Mouse (Mus musculus): ENCODE measurements around the gene Edc3. TPM values are rescaled to one million over a fixed set of nuclear protein-coding genes. Genes with fewer than 3 reads are reported as not detected.

The Edc3 gene
- polyA plus RNA-seq, 1 experiment from 2014 or later = 27.7 TPM

DNA sequence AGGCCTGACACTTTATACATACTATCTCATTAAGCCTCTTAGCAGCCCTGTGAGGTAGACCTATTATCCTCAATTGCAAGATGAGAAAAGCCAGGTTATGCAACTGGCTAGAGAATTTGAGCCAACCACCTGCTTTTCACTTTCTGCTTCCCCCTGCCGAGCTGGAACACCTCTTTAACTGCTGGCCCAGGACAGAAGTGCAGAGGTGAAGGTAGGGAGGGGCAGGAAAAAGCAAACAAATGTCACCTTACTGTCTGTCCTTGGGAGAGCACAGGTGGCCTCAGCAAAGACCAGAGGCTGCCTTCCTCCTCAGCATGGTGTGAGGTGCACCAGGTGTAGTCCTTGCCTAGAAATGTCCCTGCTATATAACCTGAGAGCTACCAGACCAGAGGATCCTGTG, 40.1 kb upstream of the Edc3 start:
- H3K27me3 ChIP-seq (ENCODE audit: control insufficient read depth, insufficient read depth, low read length) = no peaks in the 10 kb centered on the region
- ATAC-seq (ENCODE audit: low FRiP score, low TSS enrichment) (no peak), DNase-seq (no peak)
- H3K27ac ChIP-seq (replicated peaks; ENCODE audit: low read depth, low read length) = no peak overlapping the region
- no peaks in the 10 kb centered on the region for H3K9me3 ChIP-seq (ENCODE audit: control insufficient read depth, low read length)
- H3K4me1 ChIP-seq (ENCODE audit: control insufficient read depth, insufficient read depth, low read length) = no peaks in the 10 kb centered on the region
- H3K4me2 ChIP-seq (ENCODE audit: low read length) = no peak overlapping the region
- H3K9ac ChIP-seq (replicated peaks; ENCODE audit: low read length) = no peak overlapping the region
- no peak overlapping the region for H3K4me3 ChIP-seq (replicated peaks; ENCODE audit: low read depth, low read length)
- no peaks in the 10 kb centered on the region for H3K36me3 ChIP-seq (ENCODE audit: control insufficient read depth, insufficient read depth, low read length)
- WGBS = 47% methylated on average over 1 of the region's 1 CpGs

- DNase-seq (no peak), ATAC-seq (ENCODE audit: low FRiP score, low TSS enrichment) (no peak)
- Histone ChIP-seq H3K9me3 (ENCODE audit: control insufficient read depth, low read length) (no peaks in the 10 kb centered on the region), H3K4me1 (ENCODE audit: control insufficient read depth, insufficient read depth, low read length) (no peaks in the 10 kb centered on the region), H3K27ac (replicated peaks; ENCODE audit: low read depth, low read length) (no peak overlapping the region), H3K27me3 (ENCODE audit: control insufficient read depth, insufficient read depth, low read length) (no peaks in the 10 kb centered on the region), H3K9ac (replicated peaks; ENCODE audit: low read length) (no peak overlapping the region), H3K36me3 (ENCODE audit: control insufficient read depth, insufficient read depth, low read length) (no peaks in the 10 kb centered on the region), H3K4me3 (replicated peaks; ENCODE audit: low read depth, low read length) (no peak overlapping the region), H3K4me2 (ENCODE audit: low read length) (no peak overlapping the region)
- 84% methylated on average over 3 of the region's 3 CpGs for WGBS
These were observed 38.8 kb upstream of the Edc3 start for GRCm38 (mm10) chr9:57669566-57669965.

DNA sequence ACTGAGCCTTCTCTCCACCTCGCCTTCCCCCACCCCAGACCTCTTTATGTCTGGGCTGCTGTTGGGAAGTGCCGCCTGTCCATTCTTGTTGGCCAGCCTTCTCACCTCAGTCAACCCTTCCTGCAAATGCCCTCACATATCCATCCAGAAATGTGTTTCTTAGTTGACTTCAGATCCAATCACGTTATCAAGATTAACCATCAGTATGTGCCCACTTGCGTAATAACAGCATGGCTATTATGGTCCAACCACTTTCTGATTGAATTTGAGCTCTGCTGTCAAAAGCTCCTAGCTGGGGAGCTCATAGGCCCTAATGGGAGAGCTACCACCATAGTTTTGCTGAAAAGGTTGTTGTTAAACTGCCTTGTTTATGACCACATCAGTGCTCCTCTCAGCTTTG, 37.3 kb upstream of the Edc3 start:
- Histone ChIP-seq H3K4me2 (ENCODE audit: low read length) (no peak overlapping the region), H3K4me3 (replicated peaks; ENCODE audit: low read depth, low read length) (no peak overlapping the region), H3K27ac (replicated peaks; ENCODE audit: low read depth, low read length) (no peak overlapping the region), H3K9me3 (ENCODE audit: control insufficient read depth, low read length) (no peaks in the 10 kb centered on the region), H3K36me3 (ENCODE audit: control insufficient read depth, insufficient read depth, low read length) (no peaks in the 10 kb centered on the region), H3K27me3 (ENCODE audit: control insufficient read depth, insufficient read depth, low read length) (no peaks in the 10 kb centered on the region), H3K4me1 (ENCODE audit: control insufficient read depth, insufficient read depth, low read length) (no peaks in the 10 kb centered on the region), H3K9ac (replicated peaks; ENCODE audit: low read length) (no peak overlapping the region)
- no peak for ATAC-seq (ENCODE audit: low FRiP score, low TSS enrichment)
- WGBS = 89% methylated on average over 4 of the region's 4 CpGs
- no peak for DNase-seq

DNA sequence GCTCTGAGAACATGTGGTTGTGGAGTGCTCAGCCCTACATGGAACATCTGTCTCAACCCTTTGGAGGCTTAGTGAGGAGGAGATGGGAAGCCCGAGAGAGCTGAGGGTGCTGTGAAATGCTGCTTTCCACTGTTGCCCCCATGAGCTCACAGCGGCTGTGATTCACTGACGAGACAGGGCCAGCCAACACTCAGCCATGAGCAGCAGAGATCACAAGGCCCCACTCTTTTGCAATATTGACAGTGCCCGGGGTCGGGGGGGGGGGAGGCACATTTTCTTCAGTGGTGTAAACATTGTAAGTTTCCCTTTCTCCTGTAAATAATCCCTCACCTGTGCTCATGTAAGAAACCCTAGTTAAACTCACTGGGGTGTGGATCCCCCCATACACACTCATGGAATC, 36.8 kb upstream of the Edc3 start:
- no peaks in the 10 kb centered on the region for H3K9me3 ChIP-seq (ENCODE audit: control insufficient read depth, low read length)
- no peak overlapping the region for H3K4me2 ChIP-seq (ENCODE audit: low read length)
- no peak overlapping the region for H3K4me3 ChIP-seq (replicated peaks; ENCODE audit: low read depth, low read length)
- no peak overlapping the region for H3K27ac ChIP-seq (replicated peaks; ENCODE audit: low read depth, low read length)
- no peaks in the 10 kb centered on the region for H3K36me3 ChIP-seq (ENCODE audit: control insufficient read depth, insufficient read depth, low read length)
- DNase-seq (no peak), ATAC-seq (ENCODE audit: low FRiP score, low TSS enrichment) (no peak)
- H3K4me1 ChIP-seq (ENCODE audit: control insufficient read depth, insufficient read depth, low read length) = no peaks in the 10 kb centered on the region
- H3K9ac ChIP-seq (replicated peaks; ENCODE audit: low read length) = no peak overlapping the region
- no peaks in the 10 kb centered on the region for H3K27me3 ChIP-seq (ENCODE audit: control insufficient read depth, insufficient read depth, low read length)
- 88% methylated on average over 5 of the region's 5 CpGs for WGBS

GRCm38 (mm10) chr9:57681411-57681810, 26.9 kb upstream of the Edc3 start:
- DNase-seq (no peak), ATAC-seq (ENCODE audit: low FRiP score, low TSS enrichment) (no peak)
- H3K4me3 ChIP-seq (replicated peaks; ENCODE audit: low read depth, low read length) = no peak overlapping the region
- H3K4me2 ChIP-seq (ENCODE audit: low read length) = no peak overlapping the region
- H3K27me3 ChIP-seq (ENCODE audit: control insufficient read depth, insufficient read depth, low read length) = no peaks in the 10 kb centered on the region
- H3K9me3 ChIP-seq (ENCODE audit: control insufficient read depth, low read length) = no peaks in the 10 kb centered on the region
- H3K4me1 ChIP-seq (ENCODE audit: control insufficient read depth, insufficient read depth, low read length) = no peaks in the 10 kb centered on the region
- WGBS = 81% methylated on average over 10 of the region's 10 CpGs
- no peaks in the 10 kb centered on the region for H3K36me3 ChIP-seq (ENCODE audit: control insufficient read depth, insufficient read depth, low read length)
- H3K9ac ChIP-seq (replicated peaks; ENCODE audit: low read length) = no peak overlapping the region
- H3K27ac ChIP-seq (replicated peaks; ENCODE audit: low read depth, low read length) = no peak overlapping the region

DNA sequence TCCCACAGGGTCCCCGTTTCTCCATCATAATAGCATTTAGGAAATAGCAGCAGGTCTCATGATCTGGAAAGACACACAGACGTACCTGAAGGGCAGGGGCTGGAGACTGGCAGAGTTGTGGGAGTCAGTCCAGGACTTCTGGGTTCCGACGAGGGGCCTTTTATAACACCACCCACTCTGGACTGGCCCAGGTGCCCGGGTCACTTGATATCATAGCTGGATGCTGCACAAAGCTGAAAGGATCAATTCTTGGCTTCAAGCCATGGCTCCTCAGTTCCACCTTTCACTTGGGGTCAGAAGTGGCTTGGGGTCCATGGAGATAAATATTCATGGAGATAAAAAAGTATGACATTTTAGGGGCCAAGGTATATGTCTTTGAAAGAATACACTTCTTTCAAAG, 24.8 kb upstream of the Edc3 start, which contains the start of gene Cyp1a2:
Gene Cyp1a2 (minus strand): TSS at position 184 of the 400 bp plus-strand sequence.
- H3K36me3 ChIP-seq (ENCODE audit: control insufficient read depth, insufficient read depth, low read length) = no peaks in the 10 kb centered on the region
- no peaks in the 10 kb centered on the region for H3K4me1 ChIP-seq (ENCODE audit: control insufficient read depth, insufficient read depth, low read length)
- DNase-seq = no peak
- no peak for ATAC-seq (ENCODE audit: low FRiP score, low TSS enrichment)
- H3K27me3 ChIP-seq (ENCODE audit: control insufficient read depth, insufficient read depth, low read length) = no peaks in the 10 kb centered on the region
- no peak within 1 kb of the TSS for H3K4me3 ChIP-seq (replicated peaks; ENCODE audit: low read depth, low read length)
- H3K9me3 ChIP-seq (ENCODE audit: control insufficient read depth, low read length) = no peaks in the 10 kb centered on the region
- WGBS = 78% methylated on average over 5 of the region's 5 CpGs
- H3K27ac ChIP-seq (replicated peaks; ENCODE audit: low read depth, low read length) = no peak within 1 kb of the TSS
- no peak within 1 kb of the TSS for H3K4me2 ChIP-seq (ENCODE audit: low read length)
- no peak within 1 kb of the TSS for H3K9ac ChIP-seq (replicated peaks; ENCODE audit: low read length)

GRCm38 (mm10) chr9:57686011-57686410, 22.3 kb upstream of the Edc3 start:
- Histone ChIP-seq H3K27ac (replicated peaks; ENCODE audit: low read depth, low read length) (no peak overlapping the region), H3K36me3 (ENCODE audit: control insufficient read depth, insufficient read depth, low read length) (no peaks in the 10 kb centered on the region), H3K4me1 (ENCODE audit: control insufficient read depth, insufficient read depth, low read length) (no peaks in the 10 kb centered on the region), H3K9me3 (ENCODE audit: control insufficient read depth, low read length) (no peaks in the 10 kb centered on the region), H3K4me2 (ENCODE audit: low read length) (no peak overlapping the region), H3K9ac (replicated peaks; ENCODE audit: low read length) (no peak overlapping the region), H3K27me3 (ENCODE audit: control insufficient read depth, insufficient read depth, low read length) (no peaks in the 10 kb centered on the region), H3K4me3 (replicated peaks; ENCODE audit: low read depth, low read length) (no peak overlapping the region)
- DNase-seq = no peak
- no peak for ATAC-seq (ENCODE audit: low FRiP score, low TSS enrichment)
- 90% methylated on average over 5 of the region's 5 CpGs for WGBS

GRCm38 (mm10) chr9:57687751-57688150, 20.6 kb upstream of the Edc3 start, which contains the start of gene Cyp1a1:
Gene Cyp1a1, plus strand, starts transcription at chr9:57687928.
- H3K4me3 ChIP-seq (replicated peaks; ENCODE audit: low read depth, low read length) = no peak within 1 kb of the TSS
- DNase-seq = no peak
- H3K9me3 ChIP-seq (ENCODE audit: control insufficient read depth, low read length) = no peaks in the 10 kb centered on the region
- H3K27me3 ChIP-seq (ENCODE audit: control insufficient read depth, insufficient read depth, low read length) = no peaks in the 10 kb centered on the region
- H3K9ac ChIP-seq (replicated peaks; ENCODE audit: low read length) = no peak within 1 kb of the TSS
- H3K36me3 ChIP-seq (ENCODE audit: control insufficient read depth, insufficient read depth, low read length) = no peaks in the 10 kb centered on the region
- WGBS = 82% methylated on average over 2 of the region's 2 CpGs
- H3K4me1 ChIP-seq (ENCODE audit: control insufficient read depth, insufficient read depth, low read length) = no peaks in the 10 kb centered on the region
- no peak within 1 kb of the TSS for H3K27ac ChIP-seq (replicated peaks; ENCODE audit: low read depth, low read length)
- no peak for ATAC-seq (ENCODE audit: low FRiP score, low TSS enrichment)
- H3K4me2 ChIP-seq (ENCODE audit: low read length) = no peak within 1 kb of the TSS

DNA sequence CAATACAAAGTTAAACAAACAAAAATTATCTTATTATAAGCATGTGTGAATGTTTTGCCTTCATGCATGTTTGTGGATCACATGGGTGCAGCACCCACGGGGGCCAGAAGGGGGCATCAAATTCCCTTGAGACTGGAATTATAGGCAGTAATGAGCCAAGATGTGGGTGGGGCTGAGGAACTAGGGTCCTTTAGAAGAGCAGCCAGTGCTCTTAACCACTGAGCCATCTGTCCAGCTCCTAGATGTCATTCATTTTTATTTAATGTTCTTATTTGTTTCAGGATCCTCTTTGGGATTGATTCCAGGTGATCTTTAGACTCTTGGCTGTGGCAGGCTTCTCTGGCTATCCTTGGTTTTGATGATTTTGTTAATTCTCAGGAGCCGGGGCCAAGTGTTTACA, 20.2 kb upstream of the Edc3 start:
- no peak for ATAC-seq (ENCODE audit: low FRiP score, low TSS enrichment)
- Histone ChIP-seq H3K9me3 (ENCODE audit: control insufficient read depth, low read length) (no peaks in the 10 kb centered on the region), H3K4me1 (ENCODE audit: control insufficient read depth, insufficient read depth, low read length) (no peaks in the 10 kb centered on the region), H3K4me2 (ENCODE audit: low read length) (no peak overlapping the region), H3K36me3 (ENCODE audit: control insufficient read depth, insufficient read depth, low read length) (no peaks in the 10 kb centered on the region), H3K4me3 (replicated peaks; ENCODE audit: low read depth, low read length) (no peak overlapping the region), H3K27me3 (ENCODE audit: control insufficient read depth, insufficient read depth, low read length) (no peaks in the 10 kb centered on the region), H3K9ac (replicated peaks; ENCODE audit: low read length) (no peak overlapping the region), H3K27ac (replicated peaks; ENCODE audit: low read depth, low read length) (no peak overlapping the region)
- WGBS = 58% methylated on average over 2 of the region's 2 CpGs
- DNase-seq = no peak
